ENCODE assay signal across 17 mouse cellular contexts in genomic region chr11:5130111-5130665, GRCm38 (mm10). TPM values are rescaled to one million over a fixed set of nuclear protein-coding genes. Genes with fewer than 3 reads are reported as not detected.
A peak's percentile ranks its signal among the peaks of the same experiment; 100 is the strongest.
DNase-seq lines count a peak whose midpoint lies in the region; ATAC-seq and TF ChIP-seq lines count a peak whose summit lies in the region.
"Had no signal": no experiment of that assay in that cellular context is flagged by ENCODE, and none has a peak within 500 bp of the region (broad histone marks: within the 10 kb centered on the region; RNA-seq: fewer than 3 reads in every experiment).

No protein-coding gene starts in this region.

- WGBS in forebrain, embryonic 10.5 days, result 52% methylated on average over 4 of the region's 4 CpGs
- WGBS in forebrain, embryonic 16.5 days, result 55% methylated on average over 4 of the region's 4 CpGs
- WGBS in kidney, embryonic 16.5 days, result 47% methylated on average over 4 of the region's 4 CpGs
- WGBS in embryonic facial prominence, embryonic 10.5 days, result 60% methylated on average over 4 of the region's 4 CpGs

- peaks cover 48% of the 10 kb centered on the region for H3K4me1 ChIP-seq in forebrain, embryonic 10.5 days
- peaks cover 17% of the 10 kb centered on the region for H3K4me1 ChIP-seq in forebrain, embryonic 16.5 days (replicated peaks; ENCODE audit: control insufficient read depth, insufficient read depth, low read length)
- H3K4me1 ChIP-seq in kidney, embryonic 16.5 days (ENCODE audit: insufficient read depth, low read length), result peaks cover 26% of the 10 kb centered on the region
- peaks cover 46% of the 10 kb centered on the region for H3K4me1 ChIP-seq in E14TG2a.4 (replicated peaks; ENCODE audit: low read depth, low read length)
- H3K4me1 ChIP-seq in embryonic facial prominence, embryonic 10.5 days, result peaks cover 26% of the 10 kb centered on the region
- H3K4me1 ChIP-seq: limb, embryonic 12.5 days had no signal

- H3K9ac ChIP-seq in forebrain, embryonic 16.5 days (replicated peaks; ENCODE audit: low read depth, low read length), result no peak overlapping the region
- no peak overlapping the region for H3K9ac ChIP-seq in kidney, embryonic 16.5 days (replicated peaks; ENCODE audit: low read length)
- H3K9ac ChIP-seq: limb, embryonic 12.5 days; liver, embryonic 14.5 days had no signal

- no peak for DNase-seq in forebrain, embryonic 10.5 days (ENCODE audit: extremely low spot score, low spot score)
- no peak for DNase-seq in kidney, adult 9 months
- DNase-seq in embryonic facial prominence, embryonic 10.5 days (ENCODE audit: low spot score), result no peak
- DNase-seq in layer of hippocampus, postnatal 25 days (ENCODE audit: extremely low spot score in 1 of 2, low spot score in 1 of 2), result no peak
- DNase-seq: cerebellum, adult 8-10 months; gastrocnemius, postnatal 10 days; heart, postnatal 14 days; lung, postnatal 10 days; thymus, postnatal 4 days had no signal

- H3K36me3 ChIP-seq in forebrain, embryonic 10.5 days (replicated peaks), result peaks cover 12% of the 10 kb centered on the region; the same call in 1 of the 2 replicates
- H3K36me3 ChIP-seq in forebrain, embryonic 16.5 days (ENCODE audit: control insufficient read depth, insufficient read depth), result no peaks in the 10 kb centered on the region
- H3K36me3 ChIP-seq in kidney, embryonic 16.5 days (ENCODE audit: insufficient read depth, low read length), result 0 out of 2 replicates have a peak, but pooled peaks cover 9% of the 10 kb centered on the region
- H3K36me3 ChIP-seq in E14TG2a.4 (ENCODE audit: insufficient read depth, low read length), result no peaks in the 10 kb centered on the region
- no peaks in the 10 kb centered on the region for H3K36me3 ChIP-seq in embryonic facial prominence, embryonic 10.5 days (replicated peaks)
- H3K36me3 ChIP-seq: limb, embryonic 12.5 days had no signal

- TF ChIP-seq CTCF in E14TG2a.4 (conservative IDR thresholded peaks at IDR 0.05; ENCODE audit: low read length), result no peak

- H3K4me2 ChIP-seq in forebrain, embryonic 16.5 days (ENCODE audit: low read length), result no peak overlapping the region
- no peak overlapping the region for H3K4me2 ChIP-seq in kidney, embryonic 16.5 days (replicated peaks; ENCODE audit: low read depth, low read length)
- H3K4me2 ChIP-seq: limb, embryonic 12.5 days had no signal

- H3K4me3 ChIP-seq in forebrain, embryonic 10.5 days, result no peak overlapping the region
- no peak overlapping the region for H3K4me3 ChIP-seq in forebrain, embryonic 16.5 days (replicated peaks; ENCODE audit: low read length)
- no peak overlapping the region for H3K4me3 ChIP-seq in kidney, embryonic 16.5 days (ENCODE audit: low read length)
- H3K4me3 ChIP-seq in E14TG2a.4 (replicated peaks; ENCODE audit: low read length), result 0 out of 2 replicates have a peak overlapping the region, but pooled peaks have one; percentile 29
- H3K4me3 ChIP-seq in embryonic facial prominence, embryonic 10.5 days, result no peak overlapping the region
- H3K4me3 ChIP-seq: left cerebral cortex, adult 2 months; limb, embryonic 12.5 days had no signal

- peak overlapping the region; percentile 87 for H3K27ac ChIP-seq in forebrain, embryonic 10.5 days
- no peak overlapping the region for H3K27ac ChIP-seq in forebrain, embryonic 16.5 days (ENCODE audit: low read length)
- H3K27ac ChIP-seq in kidney, embryonic 16.5 days (ENCODE audit: low read length), result peak overlapping the region; percentile 84
- H3K27ac ChIP-seq in embryonic facial prominence, embryonic 10.5 days (replicated peaks), result peak overlapping the region; percentile 2; the same call in 1 of the 2 replicates
- H3K27ac ChIP-seq: left cerebral cortex, adult 2 months; limb, embryonic 12.5 days; liver, embryonic 14.5 days had no signal

- ATAC-seq in forebrain, embryonic 16.5 days, result no peak
- ATAC-seq in kidney, embryonic 16.5 days (ENCODE audit: low FRiP score, low TSS enrichment), result peak; percentile 70
- ATAC-seq: activated CD4-positive, CD25-positive, alpha-beta regulatory T cell, adult 4 months; intestine, postnatal 0 days had no signal

- no peaks in the 10 kb centered on the region for H3K27me3 ChIP-seq in forebrain, embryonic 10.5 days (ENCODE audit: poor library complexity, severe bottlenecking)
- no peaks in the 10 kb centered on the region for H3K27me3 ChIP-seq in forebrain, embryonic 16.5 days (replicated peaks; ENCODE audit: control insufficient read depth, insufficient read depth, low read length)
- H3K27me3 ChIP-seq in kidney, embryonic 16.5 days (ENCODE audit: insufficient read depth, low read length), result no peaks in the 10 kb centered on the region
- no peaks in the 10 kb centered on the region for H3K27me3 ChIP-seq in E14TG2a.4 (ENCODE audit: insufficient read depth, low read length)
- H3K27me3 ChIP-seq in embryonic facial prominence, embryonic 10.5 days (replicated peaks; ENCODE audit: low read depth, poor library complexity, severe bottlenecking), result 0 out of 2 replicates have a peak, but pooled peaks cover 1% of the 10 kb centered on the region
- H3K27me3 ChIP-seq: limb, embryonic 12.5 days had no signal

- no peaks in the 10 kb centered on the region for H3K9me3 ChIP-seq in forebrain, embryonic 10.5 days
- H3K9me3 ChIP-seq in forebrain, embryonic 16.5 days (ENCODE audit: control insufficient read depth, low read length), result no peaks in the 10 kb centered on the region
- no peaks in the 10 kb centered on the region for H3K9me3 ChIP-seq in kidney, embryonic 16.5 days (ENCODE audit: low read length)
- H3K9me3 ChIP-seq in E14TG2a.4 (ENCODE audit: low read length), result no peaks in the 10 kb centered on the region
- H3K9me3 ChIP-seq in embryonic facial prominence, embryonic 10.5 days, result no peaks in the 10 kb centered on the region
- H3K9me3 ChIP-seq: limb, embryonic 12.5 days had no signal

RNA-seq across cellular contexts. Expression of gene Emid1, which starts 21.9 kb away (rescaled TPM):
- 29.0 and 31.3 TPM in 2 replicates for polyA plus RNA-seq in forebrain, embryonic 10.5 days (2016; fragmentation: Nextera tagmentation; extraction: Ambion mirVana)
- 22.4 and 27.3 TPM in 2 replicates for polyA plus RNA-seq in forebrain, embryonic 16.5 days (2015; fragmentation: Nextera tagmentation; extraction: Ambion mirVana)
- 230 and 247 TPM in 2 replicates for polyA plus RNA-seq in kidney, embryonic 16.5 days (2015; fragmentation: Nextera tagmentation; extraction: Ambion mirVana)
- polyA plus RNA-seq in embryonic facial prominence, embryonic 10.5 days (2016; fragmentation: Nextera tagmentation; extraction: Ambion mirVana), result 13.1 and 24.6 TPM in 2 replicates
- total RNA-seq in layer of hippocampus, postnatal 25 days (2021), result 10 to 100 TPM in 1 of 2 experiments, 1 to 10 TPM in 1; 8.8 to 10.6 TPM
- polyA plus RNA-seq: activated CD4-positive, CD25-positive, alpha-beta regulatory T cell, adult 4 months had no signal

RNA-seq across cellular contexts. Expression of gene Ewsr1, which starts 31.1 kb away (rescaled TPM):
- polyA plus RNA-seq in forebrain, embryonic 10.5 days (2016; fragmentation: Nextera tagmentation; extraction: Ambion mirVana), result 896 and 966 TPM in 2 replicates
- polyA plus RNA-seq in forebrain, embryonic 16.5 days (2015; fragmentation: Nextera tagmentation; extraction: Ambion mirVana), result 809 and 814 TPM in 2 replicates
- 859 and 884 TPM in 2 replicates for polyA plus RNA-seq in kidney, embryonic 16.5 days (2015; fragmentation: Nextera tagmentation; extraction: Ambion mirVana)
- 961 and 969 TPM in 2 replicates for polyA plus RNA-seq in embryonic facial prominence, embryonic 10.5 days (2016; fragmentation: Nextera tagmentation; extraction: Ambion mirVana)
- total RNA-seq in layer of hippocampus, postnatal 25 days (2021), result 100 to 1,000 TPM; 260 to 353 TPM

RNA-seq across cellular contexts. Expression of gene Rhbdd3, which starts 31.5 kb away (rescaled TPM):
- 29.7 and 31.6 TPM in 2 replicates for polyA plus RNA-seq in forebrain, embryonic 10.5 days (2016; fragmentation: Nextera tagmentation; extraction: Ambion mirVana)
- polyA plus RNA-seq in forebrain, embryonic 16.5 days (2015; fragmentation: Nextera tagmentation; extraction: Ambion mirVana), result 25.1 and 33.0 TPM in 2 replicates
- polyA plus RNA-seq in kidney, embryonic 16.5 days (2015; fragmentation: Nextera tagmentation; extraction: Ambion mirVana), result 35.1 and 39.0 TPM in 2 replicates
- polyA plus RNA-seq in embryonic facial prominence, embryonic 10.5 days (2016; fragmentation: Nextera tagmentation; extraction: Ambion mirVana), result 30.8 and 31.9 TPM in 2 replicates
- 10 to 100 TPM; 20.7 to 23.6 TPM for total RNA-seq in layer of hippocampus, postnatal 25 days (2021)
